Mouse (Mus musculus): Measurements from ENCODE around the gene Hipk3. TPM values are rescaled to one million over a fixed set of nuclear protein-coding genes. Genes with fewer than 3 reads are reported as not detected.

Gene Hipk3
- polyA plus RNA-seq, 1 experiment from 2014 or later = 15.6 TPM

DNA sequence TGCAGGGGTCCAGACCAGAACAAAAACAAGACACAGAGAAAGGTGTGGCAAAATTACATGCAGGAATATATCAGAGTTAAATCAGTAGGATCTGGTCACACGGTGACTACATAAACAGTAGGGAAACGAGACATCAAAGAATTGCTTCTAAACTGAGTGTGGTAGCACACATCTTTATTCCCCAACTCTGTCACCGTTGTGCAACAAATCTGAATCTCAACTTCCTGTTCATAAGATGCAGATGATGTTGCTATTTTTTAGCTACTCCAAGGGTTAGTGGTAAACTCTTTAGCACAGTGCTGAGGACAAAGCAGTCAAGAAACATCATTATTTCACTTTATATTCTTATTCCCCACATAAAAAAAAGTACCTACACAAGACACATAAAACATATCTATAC lies 34.2 kb downstream of the Hipk3 start:
- Histone ChIP-seq H3K4me2 (ENCODE audit: low read depth, low read length) (no peak overlapping the region), H3K9me3 (ENCODE audit: control insufficient read depth, low read length) (no peaks in the 10 kb centered on the region), H3K9ac (ENCODE audit: low read length) (no peak overlapping the region), H3K27ac (ENCODE audit: low read length) (no peak overlapping the region), H3K4me1 (replicated peaks; ENCODE audit: control insufficient read depth, insufficient read depth, low read length) (no peaks in the 10 kb centered on the region; the same call in 1 of the 2 replicates), H3K27me3 (ENCODE audit: control insufficient read depth, insufficient read depth, low read depth, low read length) (no peaks in the 10 kb centered on the region), H3K4me3 (ENCODE audit: low read length) (no peak overlapping the region), H3K36me3 (ENCODE audit: control insufficient read depth, insufficient read depth, low read length) (no peaks in the 10 kb centered on the region)
- 28% methylated on average over 3 of the region's 3 CpGs for WGBS
- no peak for ATAC-seq (ENCODE audit: low read depth)

DNA sequence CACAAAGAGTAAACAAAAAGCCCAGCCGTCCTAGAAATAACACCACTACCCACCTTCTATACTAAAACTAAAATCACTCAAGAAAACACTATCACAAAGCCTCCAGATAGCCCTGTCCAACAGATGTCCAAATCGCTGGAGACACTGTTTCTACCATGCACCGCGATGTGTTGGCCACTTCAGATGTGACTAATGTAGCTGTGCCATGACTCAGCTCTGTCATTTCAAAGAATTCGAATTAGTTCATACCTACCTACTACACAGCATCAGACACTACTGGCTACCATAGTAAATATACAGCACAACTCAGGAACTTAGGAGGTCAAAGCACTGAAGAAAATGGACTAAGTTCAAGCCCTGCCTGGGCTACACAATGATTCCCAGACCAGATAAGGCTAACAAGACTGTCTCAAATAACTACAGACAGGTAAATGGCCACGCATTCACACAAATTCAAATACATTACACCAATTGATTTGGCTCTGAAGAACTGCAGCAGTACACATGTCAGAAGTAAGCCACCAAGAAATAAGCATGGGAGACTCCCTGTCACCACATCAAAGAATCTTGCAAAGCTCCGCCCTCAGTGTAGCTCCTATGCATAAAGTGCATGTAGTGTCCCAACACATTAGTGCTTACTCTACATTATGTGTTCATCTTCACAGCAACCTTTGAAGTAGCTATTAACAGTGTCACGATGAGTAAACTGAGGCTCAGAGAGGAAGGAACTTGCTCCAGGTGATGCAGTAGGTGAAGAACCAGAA lies 35.5 kb downstream of the Hipk3 start:
- no peaks in the 10 kb centered on the region for H3K36me3 ChIP-seq (ENCODE audit: control insufficient read depth, insufficient read depth, low read length)
- H3K9me3 ChIP-seq (ENCODE audit: control insufficient read depth, low read length) = no peaks in the 10 kb centered on the region
- H3K27me3 ChIP-seq (ENCODE audit: control insufficient read depth, insufficient read depth, low read depth, low read length) = no peaks in the 10 kb centered on the region
- no peak overlapping the region for H3K27ac ChIP-seq (ENCODE audit: low read length)
- no peak overlapping the region for H3K4me2 ChIP-seq (ENCODE audit: low read depth, low read length)
- ATAC-seq (ENCODE audit: low read depth) = no peak
- no peak overlapping the region for H3K4me3 ChIP-seq (ENCODE audit: low read length)
- WGBS = 79% methylated on average over 8 of the region's 8 CpGs
- no peak overlapping the region for H3K9ac ChIP-seq (ENCODE audit: low read length)
- H3K4me1 ChIP-seq (replicated peaks; ENCODE audit: control insufficient read depth, insufficient read depth, low read length) = peaks cover 3% of the 10 kb centered on the region; the same call in 1 of the 2 replicates

DNA sequence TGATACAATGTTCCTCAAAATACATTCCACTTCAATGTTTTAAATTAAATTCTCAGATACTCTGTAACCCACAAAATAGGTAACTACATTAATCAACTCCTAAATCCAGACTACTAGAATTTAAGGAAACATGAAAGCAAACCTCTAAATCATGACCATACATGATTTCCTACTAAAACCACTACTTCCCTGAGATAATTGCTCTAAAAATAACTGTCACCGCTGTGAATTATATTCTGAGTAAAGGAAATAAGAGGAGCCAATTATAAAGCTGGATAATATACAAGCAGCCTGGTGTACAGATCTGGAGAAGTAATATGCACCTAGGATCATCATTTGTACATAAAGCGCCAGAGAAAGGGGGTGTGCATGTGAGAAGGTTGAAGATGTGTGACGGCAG lies 37.1 kb downstream of the Hipk3 start:
- no peak overlapping the region for H3K27ac ChIP-seq (ENCODE audit: low read length)
- H3K27me3 ChIP-seq (ENCODE audit: control insufficient read depth, insufficient read depth, low read depth, low read length) = no peaks in the 10 kb centered on the region
- no peaks in the 10 kb centered on the region for H3K9me3 ChIP-seq (ENCODE audit: control insufficient read depth, low read length)
- no peak for ATAC-seq (ENCODE audit: low read depth)
- H3K4me2 ChIP-seq (ENCODE audit: low read depth, low read length) = no peak overlapping the region
- H3K36me3 ChIP-seq (ENCODE audit: control insufficient read depth, insufficient read depth, low read length) = no peaks in the 10 kb centered on the region
- peaks cover 3% of the 10 kb centered on the region; the same call in 1 of the 2 replicates for H3K4me1 ChIP-seq (replicated peaks; ENCODE audit: control insufficient read depth, insufficient read depth, low read length)
- no peak overlapping the region for H3K9ac ChIP-seq (ENCODE audit: low read length)
- H3K4me3 ChIP-seq (ENCODE audit: low read length) = no peak overlapping the region
- 67% methylated on average over 3 of the region's 3 CpGs for WGBS

DNA sequence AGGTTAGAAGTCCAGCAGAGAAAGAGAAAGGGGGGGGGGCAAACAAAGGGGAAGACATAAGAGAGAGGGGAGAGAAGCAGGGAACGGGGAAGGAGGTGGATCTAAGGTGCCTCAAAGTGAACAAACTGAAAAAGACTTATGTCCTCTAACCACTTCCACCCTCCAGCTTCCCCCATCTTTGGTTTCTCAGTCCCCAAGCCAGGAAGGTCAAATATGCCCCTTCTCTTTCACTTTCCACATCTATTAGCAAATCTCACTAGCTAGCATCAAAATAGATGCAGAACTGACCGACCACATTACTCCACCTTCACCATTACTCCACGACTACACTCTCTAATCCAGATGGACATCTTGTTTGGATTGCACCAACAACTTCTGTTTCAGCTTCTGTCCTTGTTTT lies 43.6 kb downstream of the Hipk3 start:
- 76% methylated on average over 3 of the region's 3 CpGs for WGBS

DNA sequence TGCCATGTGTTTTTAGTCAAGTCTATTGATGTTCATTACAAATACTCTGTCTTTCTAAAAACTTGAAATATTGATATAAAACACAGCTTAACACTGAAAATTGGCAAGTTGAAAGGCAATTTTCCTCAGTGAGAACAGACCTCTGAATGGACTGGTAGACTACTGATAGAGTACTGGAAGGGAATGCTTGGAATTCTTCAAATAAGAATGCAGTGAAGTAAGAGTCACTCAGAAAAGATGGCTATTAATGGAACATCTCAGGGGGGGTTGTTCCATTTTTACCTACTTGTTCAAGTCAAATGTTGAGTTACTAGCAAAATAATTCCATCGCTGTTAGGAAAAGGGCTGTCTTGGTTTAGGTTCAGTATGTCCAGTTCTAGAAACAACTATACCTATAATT lies 45.1 kb downstream of the Hipk3 start:
- Histone ChIP-seq H3K4me3 (ENCODE audit: low read length) (no peak overlapping the region), H3K27ac (ENCODE audit: low read length) (no peak overlapping the region), H3K9me3 (ENCODE audit: control insufficient read depth, low read length) (no peaks in the 10 kb centered on the region), H3K27me3 (ENCODE audit: control insufficient read depth, insufficient read depth, low read depth, low read length) (no peaks in the 10 kb centered on the region), H3K4me2 (ENCODE audit: low read depth, low read length) (no peak overlapping the region), H3K9ac (ENCODE audit: low read length) (no peak overlapping the region), H3K36me3 (ENCODE audit: control insufficient read depth, insufficient read depth, low read length) (no peaks in the 10 kb centered on the region), H3K4me1 (replicated peaks; ENCODE audit: control insufficient read depth, insufficient read depth, low read length) (peaks cover 9% of the 10 kb centered on the region)
- WGBS = 82% methylated on average over 1 of the region's 1 CpGs
- no peak for ATAC-seq (ENCODE audit: low read depth)

More for the DNA sequence above, 43.6 kb downstream of the Hipk3 start:
- Histone ChIP-seq H3K4me3 (ENCODE audit: low read length) (no peak overlapping the region), H3K4me1 (replicated peaks; ENCODE audit: control insufficient read depth, insufficient read depth, low read length) (peaks cover 13% of the 10 kb centered on the region), H3K9me3 (ENCODE audit: control insufficient read depth, low read length) (no peaks in the 10 kb centered on the region), H3K4me2 (ENCODE audit: low read depth, low read length) (no peak overlapping the region), H3K36me3 (ENCODE audit: control insufficient read depth, insufficient read depth, low read length) (no peaks in the 10 kb centered on the region), H3K27me3 (ENCODE audit: control insufficient read depth, insufficient read depth, low read depth, low read length) (no peaks in the 10 kb centered on the region), H3K27ac (ENCODE audit: low read length) (no peak overlapping the region), H3K9ac (ENCODE audit: low read length) (no peak overlapping the region)
- ATAC-seq (ENCODE audit: low read depth) = no peak

DNA sequence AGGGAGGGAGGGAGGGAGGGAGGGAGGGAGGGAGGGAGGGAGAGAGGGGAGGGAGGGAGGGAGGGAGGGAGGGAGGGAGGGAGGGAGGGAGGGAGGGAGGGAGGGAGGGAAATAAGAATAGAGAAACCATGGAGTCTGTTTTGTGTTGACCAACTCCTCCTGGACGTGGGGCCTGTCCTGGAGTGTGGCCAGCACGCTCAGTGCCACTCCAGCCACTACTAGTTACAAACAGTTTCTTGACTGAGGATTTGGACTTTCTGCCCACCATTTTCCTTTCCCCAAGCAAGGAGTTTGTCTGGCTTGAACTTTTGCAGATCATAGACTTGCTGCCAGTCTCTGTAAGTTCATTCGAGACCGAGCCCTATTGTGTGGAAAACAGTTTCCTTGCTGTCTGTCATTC lies 46.0 kb downstream of the Hipk3 start:
- WGBS = 67% methylated on average over 4 of the region's 4 CpGs
- ATAC-seq (ENCODE audit: low read depth) = no peak
- no peak overlapping the region for H3K4me2 ChIP-seq (ENCODE audit: low read depth, low read length)
- H3K36me3 ChIP-seq (ENCODE audit: control insufficient read depth, insufficient read depth, low read length) = no peaks in the 10 kb centered on the region
- H3K4me1 ChIP-seq (replicated peaks; ENCODE audit: control insufficient read depth, insufficient read depth, low read length) = peaks cover 9% of the 10 kb centered on the region
- no peaks in the 10 kb centered on the region for H3K9me3 ChIP-seq (ENCODE audit: control insufficient read depth, low read length)
- H3K27me3 ChIP-seq (ENCODE audit: control insufficient read depth, insufficient read depth, low read depth, low read length) = no peaks in the 10 kb centered on the region
- no peak overlapping the region for H3K27ac ChIP-seq (ENCODE audit: low read length)
- H3K9ac ChIP-seq (ENCODE audit: low read length) = no peak overlapping the region
- H3K4me3 ChIP-seq (ENCODE audit: low read length) = no peak overlapping the region

DNA sequence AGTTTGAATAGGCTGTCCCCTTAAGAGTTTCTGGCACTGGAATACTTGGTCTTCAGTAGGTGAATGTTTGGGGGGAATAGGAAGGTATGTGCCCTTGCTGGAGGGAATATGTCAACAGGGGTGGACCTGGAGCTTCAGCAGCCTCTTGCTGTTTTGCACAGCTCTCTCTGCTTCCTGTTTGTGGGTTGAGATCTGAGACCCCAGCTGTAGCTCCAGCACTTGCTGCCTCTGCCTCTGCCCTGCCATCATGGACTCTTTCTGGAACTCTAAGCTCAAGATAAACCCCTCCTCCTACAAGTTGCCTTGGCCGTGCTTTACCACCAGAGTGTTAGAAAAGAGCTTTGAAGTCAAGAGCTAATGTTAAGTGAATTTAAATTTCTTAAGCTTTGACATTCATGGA lies 48.2 kb downstream of the Hipk3 start:
- ATAC-seq (ENCODE audit: low read depth) = no peak
- Histone ChIP-seq H3K9ac (ENCODE audit: low read length) (no peak overlapping the region), H3K27me3 (ENCODE audit: control insufficient read depth, insufficient read depth, low read depth, low read length) (no peaks in the 10 kb centered on the region), H3K4me1 (replicated peaks; ENCODE audit: control insufficient read depth, insufficient read depth, low read length) (peaks cover 9% of the 10 kb centered on the region), H3K36me3 (ENCODE audit: control insufficient read depth, insufficient read depth, low read length) (peaks cover 5% of the 10 kb centered on the region), H3K4me3 (ENCODE audit: low read length) (no peak overlapping the region), H3K4me2 (ENCODE audit: low read depth, low read length) (no peak overlapping the region), H3K9me3 (ENCODE audit: control insufficient read depth, low read length) (no peaks in the 10 kb centered on the region), H3K27ac (ENCODE audit: low read length) (no peak overlapping the region)
- 45% methylated on average over 1 of the region's 1 CpGs for WGBS

DNA sequence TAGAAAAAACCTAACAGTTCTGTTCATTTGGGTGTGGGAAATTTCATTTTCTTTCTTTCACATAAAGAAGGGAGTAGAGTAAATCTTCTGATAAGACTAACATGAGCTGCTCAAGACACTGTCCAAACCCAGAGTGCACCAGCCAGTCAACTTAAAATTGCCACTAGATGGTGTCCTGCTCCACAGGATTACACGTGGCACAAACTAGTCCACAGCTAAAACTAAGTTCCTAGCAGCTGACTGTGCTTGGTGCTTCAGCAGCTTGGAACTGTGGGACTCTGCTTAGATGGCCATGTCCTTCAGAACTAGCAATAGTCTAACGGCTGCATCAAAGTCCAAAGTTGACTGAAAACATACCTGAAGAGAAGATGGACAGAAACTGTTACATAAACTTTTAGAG lies 49.5 kb downstream of the Hipk3 start:
- no peak overlapping the region for H3K4me2 ChIP-seq (ENCODE audit: low read depth, low read length)
- H3K27ac ChIP-seq (ENCODE audit: low read length) = no peak overlapping the region
- no peak overlapping the region for H3K9ac ChIP-seq (ENCODE audit: low read length)
- H3K4me1 ChIP-seq (replicated peaks; ENCODE audit: control insufficient read depth, insufficient read depth, low read length) = peaks cover 9% of the 10 kb centered on the region; the same call in 1 of the 2 replicates
- peak; percentile 81 for ATAC-seq (ENCODE audit: low read depth)
- peaks cover 13% of the 10 kb centered on the region for H3K36me3 ChIP-seq (ENCODE audit: control insufficient read depth, insufficient read depth, low read length)
- no peaks in the 10 kb centered on the region for H3K9me3 ChIP-seq (ENCODE audit: control insufficient read depth, low read length)
- 30% methylated on average over 2 of the region's 2 CpGs for WGBS
- no peak overlapping the region for H3K4me3 ChIP-seq (ENCODE audit: low read length)
- H3K27me3 ChIP-seq (ENCODE audit: control insufficient read depth, insufficient read depth, low read depth, low read length) = no peaks in the 10 kb centered on the region

DNA sequence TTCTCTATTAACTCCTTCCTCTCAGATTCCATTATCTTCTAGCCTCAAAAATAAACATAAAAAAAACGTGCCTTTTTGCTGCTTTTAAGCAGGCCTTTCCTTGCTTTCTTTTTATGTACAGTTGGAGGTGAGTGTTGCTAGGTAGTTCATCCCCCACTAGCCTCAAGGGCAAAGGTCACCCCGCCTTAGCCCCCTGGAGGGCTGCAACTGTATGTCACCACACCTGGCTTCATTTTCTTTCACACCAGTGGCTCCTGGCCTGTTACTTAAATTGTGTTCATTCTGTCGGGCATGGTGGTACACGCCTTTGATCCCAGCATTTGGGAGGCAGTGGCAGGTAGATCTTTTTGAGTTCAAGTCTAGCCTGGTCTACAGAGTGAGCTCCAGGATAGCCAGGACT lies 51.9 kb downstream of the Hipk3 start:
- no peaks in the 10 kb centered on the region for H3K27me3 ChIP-seq (ENCODE audit: control insufficient read depth, insufficient read depth, low read depth, low read length)
- no peak overlapping the region for H3K9ac ChIP-seq (ENCODE audit: low read length)
- no peaks in the 10 kb centered on the region for H3K4me1 ChIP-seq (replicated peaks; ENCODE audit: control insufficient read depth, insufficient read depth, low read length)
- no peak overlapping the region for H3K27ac ChIP-seq (ENCODE audit: low read length)
- no peak overlapping the region for H3K4me3 ChIP-seq (ENCODE audit: low read length)
- peaks cover 13% of the 10 kb centered on the region for H3K36me3 ChIP-seq (ENCODE audit: control insufficient read depth, insufficient read depth, low read length)
- no peaks in the 10 kb centered on the region for H3K9me3 ChIP-seq (ENCODE audit: control insufficient read depth, low read length)
- ATAC-seq (ENCODE audit: low read depth) = no peak
- no peak overlapping the region for H3K4me2 ChIP-seq (ENCODE audit: low read depth, low read length)
- WGBS = 56% methylated on average over 4 of the region's 4 CpGs

All from lung, embryonic 16.5 days (tissue).